ENCODE assay signal across 9 mouse cellular contexts in genomic region chr10:85678635-85679034, GRCm38 (mm10).
DNase-seq lines count a peak whose midpoint lies in the region; ATAC-seq and TF ChIP-seq lines count a peak whose summit lies in the region.
"Had no signal": no experiment of that assay in that cellular context is flagged by ENCODE, and none has a peak within 500 bp of the region (broad histone marks: within the 10 kb centered on the region; RNA-seq: fewer than 3 reads in every experiment).

No protein-coding gene starts in this region.

- no peak overlapping the region for H3K27ac ChIP-seq in heart, embryonic 10.5 days
- no peak overlapping the region for H3K27ac ChIP-seq in forebrain, embryonic 11.5 days (ENCODE audit: low read depth, low read length)
- no peak overlapping the region for H3K27ac ChIP-seq in layer of hippocampus, adult 2 months
- H3K27ac ChIP-seq: limb, embryonic 15.5 days had no signal

- H3K27me3 ChIP-seq in heart, embryonic 10.5 days (ENCODE audit: insufficient read depth, poor library complexity, severe bottlenecking): no peaks in the 10 kb centered on the region
- no peaks in the 10 kb centered on the region for H3K27me3 ChIP-seq in forebrain, embryonic 11.5 days (ENCODE audit: control insufficient read depth, insufficient read depth, low read length)
- H3K27me3 ChIP-seq: limb, embryonic 15.5 days had no signal

- H3K36me3 ChIP-seq in heart, embryonic 10.5 days: no peaks in the 10 kb centered on the region
- no peaks in the 10 kb centered on the region for H3K36me3 ChIP-seq in forebrain, embryonic 11.5 days (ENCODE audit: control insufficient read depth, insufficient read depth, low read length)
- H3K36me3 ChIP-seq: limb, embryonic 15.5 days had no signal

- intact Hi-C loops in heart, postnatal 25 days (cut with DNase I): no loop called here

- 30% methylated on average over 4 of the region's 4 CpGs for WGBS in heart, embryonic 10.5 days
- WGBS in forebrain, embryonic 11.5 days: 38% methylated on average over 4 of the region's 4 CpGs

- no peak for ATAC-seq in forebrain, embryonic 11.5 days (replicated peaks; ENCODE audit: low FRiP score)

- no peak overlapping the region for H3K4me3 ChIP-seq in heart, embryonic 10.5 days
- H3K4me3 ChIP-seq in forebrain, embryonic 11.5 days (ENCODE audit: low read depth, low read length): no peak overlapping the region
- H3K4me3 ChIP-seq in layer of hippocampus, adult 2 months: no peak overlapping the region
- H3K4me3 ChIP-seq: limb, embryonic 15.5 days had no signal

- H3K9me3 ChIP-seq in heart, embryonic 10.5 days: no peaks in the 10 kb centered on the region
- H3K9me3 ChIP-seq in forebrain, embryonic 11.5 days (ENCODE audit: control insufficient read depth, low read length): no peaks in the 10 kb centered on the region
- H3K9me3 ChIP-seq: limb, embryonic 15.5 days had no signal

- peak; percentile 69 for DNase-seq in heart, embryonic 10.5 days (ENCODE audit: low spot score)
- no peak for DNase-seq in heart, postnatal 25 days (ENCODE audit: low spot score)
- peak; percentile 48 for DNase-seq in A20 (ENCODE audit: low read depth, low spot score)
- DNase-seq in brain, adult 2 months (ENCODE audit: low read depth, low spot score): peak; percentile 76
- DNase-seq in forebrain, embryonic 11.5 days (ENCODE audit: low spot score): peak; percentile 66
- DNase-seq in layer of hippocampus, adult 2 months (ENCODE audit: low spot score in 2 of 2): peak; percentile 52 to 75
- DNase-seq in lung, postnatal 4 days: peak; percentile 32 to 65
- peak; percentile 62 for DNase-seq in thymus, postnatal 4 days

- no peak overlapping the region for H3K9ac ChIP-seq in forebrain, embryonic 11.5 days (ENCODE audit: low read length)
- H3K9ac ChIP-seq: limb, embryonic 15.5 days had no signal

- H3K4me2 ChIP-seq in forebrain, embryonic 11.5 days (ENCODE audit: low read depth, low read length, severe bottlenecking): no peak overlapping the region
- H3K4me2 ChIP-seq: limb, embryonic 15.5 days had no signal

- peak; percentile 87 for TF ChIP-seq CTCF in layer of hippocampus, adult 2 months (conservative IDR thresholded peaks at IDR 0.05)

- H3K4me1 ChIP-seq in heart, embryonic 10.5 days: no peaks in the 10 kb centered on the region
- no peaks in the 10 kb centered on the region for H3K4me1 ChIP-seq in forebrain, embryonic 11.5 days (replicated peaks; ENCODE audit: control insufficient read depth, insufficient read depth, low read length)
- H3K4me1 ChIP-seq: limb, embryonic 15.5 days had no signal
